Mouse (Mus musculus): ENCODE data around the gene Atg7. TPM values are rescaled to one million over a fixed set of nuclear protein-coding genes. Genes with fewer than 3 reads are reported as not detected.

Gene Atg7
- total and polyA plus RNA-seq, 2 experiments from 2014 or later: 18.9 to 19.1 TPM

GRCm38 (mm10) chr6:114895191-114895590, 252.3 kb downstream of the Atg7 start:
- no peak overlapping the region for H3K4me3 ChIP-seq (ENCODE audit: low read depth, low read length)
- WGBS: 85% methylated on average over 7 of the region's 7 CpGs
- H3K9ac ChIP-seq: no peak overlapping the region
- no peaks in the 10 kb centered on the region for H3K27me3 ChIP-seq (ENCODE audit: insufficient read depth, low read length)
- no peak overlapping the region for H3K27ac ChIP-seq (ENCODE audit: low read depth, low read length)
- no peak overlapping the region for H3K4me2 ChIP-seq (ENCODE audit: low read depth)
- peaks cover 31% of the 10 kb centered on the region for H3K4me1 ChIP-seq (ENCODE audit: insufficient read depth)
- no peaks in the 10 kb centered on the region for H3K9me3 ChIP-seq (ENCODE audit: low read length)
- H3K36me3 ChIP-seq (ENCODE audit: insufficient read depth): no peaks in the 10 kb centered on the region
- TF ChIP-seq CTCF (IDR thresholded peaks at IDR 0.05; ENCODE audit: low read depth): no peak
- DNase-seq (no peak), ATAC-seq (no peak)

GRCm38 (mm10) chr6:114896281-114896680, 253.4 kb downstream of the Atg7 start:
- Histone ChIP-seq H3K9ac (no peak overlapping the region), H3K36me3 (ENCODE audit: insufficient read depth) (no peaks in the 10 kb centered on the region), H3K27me3 (ENCODE audit: insufficient read depth, low read length) (no peaks in the 10 kb centered on the region), H3K9me3 (ENCODE audit: low read length) (no peaks in the 10 kb centered on the region), H3K27ac (ENCODE audit: low read depth, low read length) (no peak overlapping the region), H3K4me2 (ENCODE audit: low read depth) (no peak overlapping the region), H3K4me3 (ENCODE audit: low read depth, low read length) (no peak overlapping the region), H3K4me1 (ENCODE audit: insufficient read depth) (peaks cover 25% of the 10 kb centered on the region)
- ATAC-seq (no peak), DNase-seq (no peak)
- WGBS: 59% methylated on average over 2 of the region's 2 CpGs
- no peak for TF ChIP-seq CTCF (IDR thresholded peaks at IDR 0.05; ENCODE audit: low read depth)

- ATAC-seq (no peak), DNase-seq (no peak)
- Histone ChIP-seq H3K9me3 (ENCODE audit: low read length) (no peaks in the 10 kb centered on the region), H3K4me3 (ENCODE audit: low read depth, low read length) (no peak overlapping the region), H3K4me1 (ENCODE audit: insufficient read depth) (peaks cover 9% of the 10 kb centered on the region), H3K27ac (ENCODE audit: low read depth, low read length) (no peak overlapping the region), H3K36me3 (ENCODE audit: insufficient read depth) (no peaks in the 10 kb centered on the region), H3K27me3 (ENCODE audit: insufficient read depth, low read length) (no peaks in the 10 kb centered on the region), H3K4me2 (ENCODE audit: low read depth) (no peak overlapping the region), H3K9ac (no peak overlapping the region)
- TF ChIP-seq CTCF (IDR thresholded peaks at IDR 0.05; ENCODE audit: low read depth): no peak
- 93% methylated on average over 4 of the region's 4 CpGs for WGBS
Observed at GRCm38 (mm10) chr6:114898949-114899348, 256.1 kb downstream of the Atg7 start.

- no peaks in the 10 kb centered on the region for H3K9me3 ChIP-seq (ENCODE audit: low read length)
- TF ChIP-seq CTCF (IDR thresholded peaks at IDR 0.05; ENCODE audit: low read depth): no peak
- H3K27me3 ChIP-seq (ENCODE audit: insufficient read depth, low read length): no peaks in the 10 kb centered on the region
- peaks cover 9% of the 10 kb centered on the region for H3K4me1 ChIP-seq (ENCODE audit: insufficient read depth)
- peak overlapping the region; percentile 17; the same call in 1 of the 2 replicates for H3K4me2 ChIP-seq (ENCODE audit: low read depth)
- H3K4me3 ChIP-seq (ENCODE audit: low read depth, low read length): no peak overlapping the region
- 36% methylated on average over 7 of the region's 7 CpGs for WGBS
- H3K27ac ChIP-seq (ENCODE audit: low read depth, low read length): peak overlapping the region; percentile 68
- no peaks in the 10 kb centered on the region for H3K36me3 ChIP-seq (ENCODE audit: insufficient read depth)
- H3K9ac ChIP-seq: 0 out of 2 replicates have a peak overlapping the region, but pooled peaks have one; percentile 25
- DNase-seq (no peak), ATAC-seq (peak; percentile 28; the same call in 1 of the 2 replicates)
Observed at GRCm38 (mm10) chr6:114899652-114900051, 256.8 kb downstream of the Atg7 start.

- Histone ChIP-seq H3K36me3 (ENCODE audit: insufficient read depth) (no peaks in the 10 kb centered on the region), H3K4me2 (ENCODE audit: low read depth) (peak overlapping the region; percentile 17; the same call in 1 of the 2 replicates), H3K9ac (peak overlapping the region; percentile 25; the same call in 1 of the 2 replicates), H3K4me3 (ENCODE audit: low read depth, low read length) (no peak overlapping the region), H3K27ac (ENCODE audit: low read depth, low read length) (peak overlapping the region; percentile 68), H3K27me3 (ENCODE audit: insufficient read depth, low read length) (no peaks in the 10 kb centered on the region), H3K9me3 (ENCODE audit: low read length) (no peaks in the 10 kb centered on the region), H3K4me1 (ENCODE audit: insufficient read depth) (peaks cover 9% of the 10 kb centered on the region)
- WGBS: 23% methylated on average over 10 of the region's 10 CpGs
- DNase-seq (no peak), ATAC-seq (peak; percentile 77)
- TF ChIP-seq CTCF (IDR thresholded peaks at IDR 0.05; ENCODE audit: low read depth): no peak
Observed at GRCm38 (mm10) chr6:114900194-114900593, 257.3 kb downstream of the Atg7 start.

- WGBS: 9% methylated on average over 12 of the region's 12 CpGs
- no peak for TF ChIP-seq CTCF (IDR thresholded peaks at IDR 0.05; ENCODE audit: low read depth)
- no peak for ATAC-seq
- Histone ChIP-seq H3K27me3 (ENCODE audit: insufficient read depth, low read length) (no peaks in the 10 kb centered on the region), H3K4me3 (ENCODE audit: low read depth, low read length) (no peak overlapping the region), H3K4me1 (ENCODE audit: insufficient read depth) (peaks cover 9% of the 10 kb centered on the region), H3K27ac (ENCODE audit: low read depth, low read length) (peak overlapping the region; percentile 11), H3K4me2 (ENCODE audit: low read depth) (0 out of 2 replicates have a peak overlapping the region, but pooled peaks have one; percentile 22), H3K9me3 (ENCODE audit: low read length) (no peaks in the 10 kb centered on the region), H3K9ac (0 out of 2 replicates have a peak overlapping the region, but pooled peaks have one; percentile 2), H3K36me3 (ENCODE audit: insufficient read depth) (no peaks in the 10 kb centered on the region)
- no peak for DNase-seq
Observed at GRCm38 (mm10) chr6:114901321-114901824, 258.5 kb downstream of the Atg7 start.

- H3K4me1 ChIP-seq (ENCODE audit: insufficient read depth): peaks cover 9% of the 10 kb centered on the region
- H3K9ac ChIP-seq: 0 out of 2 replicates have a peak overlapping the region, but pooled peaks have one; percentile 2
- no peaks in the 10 kb centered on the region for H3K36me3 ChIP-seq (ENCODE audit: insufficient read depth)
- no peak for DNase-seq
- H3K4me2 ChIP-seq (ENCODE audit: low read depth): no peak overlapping the region
- WGBS: 29% methylated on average over 4 of the region's 4 CpGs
- no peaks in the 10 kb centered on the region for H3K9me3 ChIP-seq (ENCODE audit: low read length)
- TF ChIP-seq CTCF (IDR thresholded peaks at IDR 0.05; ENCODE audit: low read depth): no peak
- H3K27ac ChIP-seq (ENCODE audit: low read depth, low read length): peak overlapping the region; percentile 1; the same call in 1 of the 2 replicates
- ATAC-seq: no peak
- H3K4me3 ChIP-seq (ENCODE audit: low read depth, low read length): no peak overlapping the region
- H3K27me3 ChIP-seq (ENCODE audit: insufficient read depth, low read length): no peaks in the 10 kb centered on the region
Observed at GRCm38 (mm10) chr6:114901921-114902320, 259.0 kb downstream of the Atg7 start.

Measured in forebrain, postnatal 0 days (tissue).